Mouse (Mus musculus) heart, embryonic 12.5 days (tissue): ENCODE data around the gene Clec16a. TPM values are rescaled to one million over a fixed set of nuclear protein-coding genes. Genes with fewer than 3 reads are reported as not detected.

ENCODE experiments used
- ATAC-seq: fragments of 200-750 bp; cut with Nextera tagmentation; 2 replicates; pipeline ENCODE4 v1.8.0; 2017; ENCODE audit warnings: moderate TSS enrichment, moderate library complexity; ENCODE audit not compliant: insufficient number of reproducible peaks, low FRiP score
- H3K27ac ChIP-seq: fragments of 300-500 bp; sonication (generic); 2 replicates; pipeline ENCODE4 v1.5.1; 2016; ENCODE audit warnings: mild to moderate bottlenecking, moderate library complexity; ENCODE audit not compliant: poor library complexity, severe bottlenecking
- H3K27me3 ChIP-seq: fragments of 300-500 bp; sonication (generic); replicated peaks from 2 replicates; pipeline ENCODE4 v1.6.1; 2016; ENCODE audit warnings: mild to moderate bottlenecking, moderate library complexity
- H3K36me3 ChIP-seq: fragments of 300-500 bp; sonication (generic); 2 replicates; pipeline ENCODE4 v1.6.1; 2016; ENCODE audit warnings: mild to moderate bottlenecking, moderate library complexity
- H3K4me1 ChIP-seq: fragments of 300-500 bp; sonication (generic); replicated peaks from 2 replicates; pipeline ENCODE4 v1.6.1; 2016; ENCODE audit warnings: mild to moderate bottlenecking
- H3K4me2 ChIP-seq: fragments of 300-500 bp; sonication (generic); 2 replicates; pipeline ENCODE4 v1.6.1; 2016; ENCODE audit warnings: mild to moderate bottlenecking, moderate library complexity
- H3K4me3 ChIP-seq: fragments of 300-500 bp; sonication (generic); 2 replicates; pipeline ENCODE4 v1.5.1; 2016; ENCODE audit warnings: mild to moderate bottlenecking
- H3K9ac ChIP-seq: fragments of 300-500 bp; sonication (generic); 2 replicates; pipeline ENCODE4 v1.6.1; 2016; ENCODE audit warnings: mild to moderate bottlenecking, moderate library complexity
- H3K9me3 ChIP-seq: fragments of 300-500 bp; sonication (generic); replicated peaks from 2 replicates; pipeline ENCODE4 v1.6.1; 2016; ENCODE audit warnings: mild to moderate bottlenecking, moderate library complexity
- WGBS: fragments of 180-500 bp; shearing (Covaris S2); methylation state at CpG from one replicate; pipeline ENCODE4 v1.1.7; 2016; 5-methylcytosine and 5-hydroxymethylcytosine counted together
- polyA plus RNA-seq: library from polyadenylated mRNA; unstranded; fragments of >200 nt; fragmentation: Nextera tagmentation; extraction: Ambion mirVana; gene quantifications from 2 replicates; pipeline ENCODE4 v1.2.1, GENCODE M21; 2016

Gene Clec16a
- polyA plus RNA-seq, 1 experiment from 2014 or later, result 30.0 TPM

- H3K36me3 ChIP-seq, result no peaks in the 10 kb centered on the region; the same call in 1 of the 2 replicates
- no peak overlapping the region for H3K4me3 ChIP-seq
- H3K4me2 ChIP-seq, result no peak overlapping the region
- peaks cover 15% of the 10 kb centered on the region for H3K4me1 ChIP-seq
- no peaks in the 10 kb centered on the region for H3K27me3 ChIP-seq
- no peak overlapping the region for H3K9ac ChIP-seq
- no peak for ATAC-seq
- H3K27ac ChIP-seq, result no peak overlapping the region
- 65% methylated on average over 4 of the region's 4 CpGs for WGBS
- no peaks in the 10 kb centered on the region for H3K9me3 ChIP-seq
These were observed 158.8 kb downstream of the Clec16a start for GRCm38 (mm10) chr16:10703932-10704331.

- H3K4me1 ChIP-seq, result peaks cover 10% of the 10 kb centered on the region
- H3K27ac ChIP-seq, result no peak overlapping the region
- H3K9ac ChIP-seq, result no peak overlapping the region
- WGBS, result 59% methylated on average over 1 of the region's 1 CpGs
- no peak overlapping the region for H3K4me2 ChIP-seq
- H3K9me3 ChIP-seq, result no peaks in the 10 kb centered on the region
- no peak for ATAC-seq
- H3K27me3 ChIP-seq, result no peaks in the 10 kb centered on the region
- no peak overlapping the region for H3K4me3 ChIP-seq
- H3K36me3 ChIP-seq, result no peaks in the 10 kb centered on the region
These were observed 160.3 kb downstream of the Clec16a start for GRCm38 (mm10) chr16:10705396-10705795.

DNA sequence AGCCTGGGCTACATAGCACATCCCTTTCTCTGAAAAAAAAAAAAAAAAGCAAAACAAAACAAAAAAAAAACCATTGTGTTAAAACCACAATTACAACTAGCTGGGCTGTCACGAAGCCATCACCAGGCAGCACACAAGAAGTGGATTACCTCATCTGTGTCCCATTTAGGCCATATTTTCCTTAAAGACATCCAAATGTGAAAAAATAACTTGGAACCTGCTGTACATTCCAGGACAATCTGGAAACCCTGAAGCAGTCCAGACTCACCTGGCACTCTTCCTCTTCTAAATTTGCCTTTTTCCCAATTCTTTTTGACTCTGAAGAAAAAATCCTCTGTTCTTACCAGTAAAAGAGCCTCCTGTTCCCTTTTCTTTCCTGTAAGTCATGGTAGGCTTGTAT lies 166.4 kb downstream of the Clec16a start:
- 70% methylated on average over 1 of the region's 1 CpGs for WGBS

DNA sequence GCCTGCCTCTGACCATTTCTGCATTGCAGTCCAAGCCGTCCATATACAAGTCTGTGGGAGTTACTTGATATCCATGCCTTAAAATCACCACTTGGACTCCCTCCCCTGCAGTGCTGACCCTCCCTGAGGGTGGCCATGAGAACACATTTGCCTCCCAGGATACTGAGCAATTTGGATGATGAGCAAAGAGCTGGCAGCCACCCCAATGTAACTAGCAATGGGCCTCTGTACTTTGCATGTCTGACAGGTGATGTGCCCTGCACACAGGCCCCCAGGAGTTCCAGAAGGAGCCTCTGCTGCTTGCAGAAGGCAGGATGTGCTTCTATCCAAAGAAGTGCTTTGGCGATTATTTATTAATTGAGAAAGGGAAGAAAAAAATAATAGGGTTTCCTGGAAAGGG lies 167.9 kb downstream of the Clec16a start:
- ATAC-seq, result no peak
- H3K27me3 ChIP-seq, result no peaks in the 10 kb centered on the region
- no peak overlapping the region for H3K9ac ChIP-seq

More for the DNA sequence above, 166.4 kb downstream of the Clec16a start:
- H3K27me3 ChIP-seq, result no peaks in the 10 kb centered on the region
- no peaks in the 10 kb centered on the region for H3K36me3 ChIP-seq
- H3K4me1 ChIP-seq, result peaks cover 3% of the 10 kb centered on the region
- H3K4me3 ChIP-seq, result no peak overlapping the region
- ATAC-seq, result no peak
- no peak overlapping the region for H3K9ac ChIP-seq
- no peaks in the 10 kb centered on the region for H3K9me3 ChIP-seq
- H3K27ac ChIP-seq, result no peak overlapping the region
- no peak overlapping the region for H3K4me2 ChIP-seq

GRCm38 (mm10) chr16:10713441-10714239 lies 168.5 kb downstream of the Clec16a start:
- Histone ChIP-seq H3K9ac (no peak overlapping the region), H3K27me3 (no peaks in the 10 kb centered on the region), H3K4me2 (no peak overlapping the region), H3K36me3 (no peaks in the 10 kb centered on the region), H3K27ac (no peak overlapping the region), H3K4me3 (no peak overlapping the region), H3K9me3 (no peaks in the 10 kb centered on the region), H3K4me1 (peaks cover 3% of the 10 kb centered on the region)
- ATAC-seq, result no peak
- WGBS, result 64% methylated on average over 7 of the region's 7 CpGs

More for the DNA sequence above, 167.9 kb downstream of the Clec16a start:
- WGBS, result 62% methylated on average over 2 of the region's 2 CpGs
- H3K4me2 ChIP-seq, result no peak overlapping the region
- H3K4me3 ChIP-seq, result no peak overlapping the region
- H3K36me3 ChIP-seq, result no peaks in the 10 kb centered on the region
- H3K4me1 ChIP-seq, result peaks cover 3% of the 10 kb centered on the region
- H3K27ac ChIP-seq, result no peak overlapping the region
- no peaks in the 10 kb centered on the region for H3K9me3 ChIP-seq

DNA sequence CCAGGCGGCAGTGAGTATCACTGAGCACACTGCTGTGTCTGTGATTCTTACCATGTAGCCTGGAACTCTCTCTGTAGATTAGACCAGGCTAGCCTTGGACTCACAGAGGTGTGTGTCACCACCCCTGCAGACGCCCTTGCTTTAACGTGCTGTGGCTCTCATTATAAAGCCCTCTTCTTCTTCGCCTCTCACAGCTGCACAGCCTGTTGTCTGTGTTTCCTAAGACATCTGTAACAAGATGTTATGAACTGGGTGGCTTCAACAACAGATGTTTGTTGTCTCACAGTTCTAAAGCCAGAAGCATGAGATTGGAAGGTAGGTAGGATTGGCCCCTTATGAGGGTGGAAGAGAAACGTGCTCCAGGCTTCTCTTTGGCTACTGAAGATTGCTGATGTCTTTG lies 170.1 kb downstream of the Clec16a start:
- H3K27me3 ChIP-seq, result no peaks in the 10 kb centered on the region
- H3K4me2 ChIP-seq, result no peak overlapping the region
- ATAC-seq, result no peak
- H3K36me3 ChIP-seq, result no peaks in the 10 kb centered on the region
- WGBS, result 84% methylated on average over 5 of the region's 5 CpGs
- H3K4me1 ChIP-seq, result peaks cover 3% of the 10 kb centered on the region
- H3K4me3 ChIP-seq, result no peak overlapping the region
- H3K9ac ChIP-seq, result no peak overlapping the region
- H3K9me3 ChIP-seq, result no peaks in the 10 kb centered on the region
- no peak overlapping the region for H3K27ac ChIP-seq

DNA sequence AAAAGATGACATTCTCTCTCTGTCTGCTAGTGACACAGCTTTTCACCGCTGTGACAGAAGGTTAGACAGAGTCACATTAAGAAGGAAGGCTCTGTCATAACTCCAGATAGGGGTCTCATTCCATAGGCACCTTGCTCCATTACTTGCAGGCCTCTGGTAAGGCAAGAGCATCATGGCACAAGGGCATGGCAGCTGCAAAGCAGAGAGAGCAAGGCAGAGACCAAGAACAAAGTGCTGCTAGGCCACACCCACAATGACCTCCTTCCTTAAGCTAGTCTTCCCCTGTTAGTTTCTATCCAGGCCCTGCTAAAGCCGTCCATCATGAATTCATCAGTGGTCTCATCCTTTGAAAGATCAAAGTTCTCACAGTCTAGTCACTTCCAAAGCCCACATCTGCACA lies 170.5 kb downstream of the Clec16a start:
- 78% methylated on average over 2 of the region's 2 CpGs for WGBS

DNA sequence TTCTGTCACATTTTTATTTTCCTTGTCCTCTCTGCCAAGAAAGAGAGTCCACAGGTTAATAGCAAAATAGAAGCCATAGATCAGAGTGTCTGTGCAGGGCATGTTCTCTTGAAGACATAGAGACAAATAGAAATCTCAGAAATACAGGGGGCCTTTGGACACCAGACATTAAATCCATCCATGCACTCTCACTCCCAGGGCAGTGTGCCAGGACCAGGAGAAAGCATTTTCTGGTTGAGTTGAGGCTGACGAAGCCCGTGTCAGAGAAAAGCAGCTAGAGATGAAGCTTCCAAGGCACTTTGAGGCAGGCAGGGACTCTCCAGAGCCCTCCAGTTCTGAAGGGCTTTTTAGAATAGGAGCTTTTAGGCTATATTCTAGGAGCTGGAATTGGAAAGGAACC lies 171.6 kb downstream of the Clec16a start:
- no peak overlapping the region for H3K9ac ChIP-seq
- 78% methylated on average over 2 of the region's 2 CpGs for WGBS
- no peak overlapping the region for H3K4me2 ChIP-seq
- no peaks in the 10 kb centered on the region for H3K36me3 ChIP-seq
- no peak overlapping the region for H3K27ac ChIP-seq
- H3K9me3 ChIP-seq, result no peaks in the 10 kb centered on the region
- H3K4me3 ChIP-seq, result no peak overlapping the region
- H3K4me1 ChIP-seq, result peaks cover 3% of the 10 kb centered on the region
- ATAC-seq, result no peak
- H3K27me3 ChIP-seq, result no peaks in the 10 kb centered on the region

More for the DNA sequence above, 170.5 kb downstream of the Clec16a start:
- no peaks in the 10 kb centered on the region for H3K27me3 ChIP-seq
- no peak overlapping the region for H3K9ac ChIP-seq
- H3K36me3 ChIP-seq, result no peaks in the 10 kb centered on the region
- ATAC-seq, result no peak
- H3K9me3 ChIP-seq, result no peaks in the 10 kb centered on the region
- H3K27ac ChIP-seq, result no peak overlapping the region
- H3K4me3 ChIP-seq, result no peak overlapping the region
- no peak overlapping the region for H3K4me2 ChIP-seq
- peaks cover 3% of the 10 kb centered on the region for H3K4me1 ChIP-seq

DNA sequence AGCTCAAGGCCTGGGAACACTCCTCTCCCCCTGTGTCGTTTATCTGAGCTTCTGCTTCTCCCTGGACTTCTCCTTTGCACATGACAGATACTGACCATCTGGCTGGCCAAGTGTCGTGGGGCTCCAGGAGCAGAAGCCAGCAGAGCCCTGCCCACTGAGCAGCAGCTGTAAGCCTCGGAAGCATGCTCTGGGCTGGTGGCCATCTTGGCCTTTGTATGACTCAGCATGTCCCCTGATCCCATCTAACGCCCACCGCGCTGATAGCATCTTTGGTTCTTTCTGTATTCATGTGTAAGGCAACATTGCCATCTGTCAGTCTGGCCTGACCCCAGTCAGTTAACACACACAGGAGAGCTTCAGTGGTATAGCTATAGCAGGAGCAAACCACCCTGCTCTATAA lies 174.8 kb downstream of the Clec16a start:
- Histone ChIP-seq H3K4me1 (peaks cover 15% of the 10 kb centered on the region), H3K4me3 (no peak overlapping the region), H3K4me2 (no peak overlapping the region), H3K27me3 (no peaks in the 10 kb centered on the region), H3K36me3 (no peaks in the 10 kb centered on the region), H3K9ac (no peak overlapping the region), H3K27ac (no peak overlapping the region), H3K9me3 (no peaks in the 10 kb centered on the region)
- 62% methylated on average over 6 of the region's 6 CpGs for WGBS
- ATAC-seq, result no peak

DNA sequence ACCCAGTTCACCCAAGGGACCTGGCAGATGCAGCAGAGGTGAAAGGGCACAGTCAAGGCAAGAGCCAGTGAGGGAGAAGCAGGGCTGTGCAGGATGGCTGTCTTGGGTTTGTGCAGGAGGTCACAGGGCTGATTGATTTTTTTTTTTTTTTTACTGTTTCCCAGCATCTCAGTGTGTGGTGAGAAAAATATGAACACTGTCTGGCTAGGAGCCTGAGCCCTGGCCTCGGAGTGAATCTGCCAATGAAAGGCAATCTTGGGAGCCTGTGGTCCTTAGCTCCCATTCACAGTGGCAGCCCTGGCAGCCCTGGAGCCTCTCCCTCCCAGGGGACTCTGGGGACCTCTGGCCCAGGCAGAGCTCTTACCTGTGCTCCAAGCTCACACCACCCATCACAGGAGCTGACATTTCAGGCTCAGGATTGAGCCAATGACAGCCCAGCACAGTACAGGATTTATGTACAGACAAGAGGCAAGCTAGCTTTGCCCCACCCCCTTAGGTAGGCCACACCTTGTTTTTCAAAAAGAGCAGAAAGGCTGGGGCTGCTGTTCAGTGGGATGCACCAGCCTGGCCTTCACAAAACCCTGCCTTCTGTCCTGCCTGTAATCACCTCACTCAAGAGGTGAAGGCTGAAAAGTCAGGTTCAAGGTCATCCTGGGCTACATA lies 177.9 kb downstream of the Clec16a start:
- Histone ChIP-seq H3K4me3 (no peak overlapping the region), H3K9me3 (no peaks in the 10 kb centered on the region), H3K4me2 (no peak overlapping the region), H3K27me3 (no peaks in the 10 kb centered on the region), H3K27ac (no peak overlapping the region), H3K4me1 (peaks cover 15% of the 10 kb centered on the region), H3K36me3 (no peaks in the 10 kb centered on the region), H3K9ac (no peak overlapping the region)
- 76% methylated on average over 1 of the region's 1 CpGs for WGBS
- ATAC-seq, result 0 out of 2 replicates have a peak, but pooled peaks have one; percentile 31

GRCm38 (mm10) chr16:10723816-10724647 lies 178.9 kb downstream of the Clec16a start:
- Histone ChIP-seq H3K36me3 (no peaks in the 10 kb centered on the region), H3K9me3 (no peaks in the 10 kb centered on the region), H3K9ac (no peak overlapping the region), H3K27me3 (no peaks in the 10 kb centered on the region), H3K4me1 (peaks cover 15% of the 10 kb centered on the region), H3K27ac (no peak overlapping the region), H3K4me3 (no peak overlapping the region), H3K4me2 (no peak overlapping the region)
- no peak for ATAC-seq
- WGBS, result 70% methylated on average over 5 of the region's 5 CpGs
